Mouse (Mus musculus) MEL (cell line): Measurements from ENCODE around the gene Osmr. TPM values are rescaled to one million over a fixed set of nuclear protein-coding genes. Genes with fewer than 3 reads are reported as not detected.

ENCODE experiments used
- DNase-seq: peaks from one replicate; pipeline ENCODE4 v3.0.0; 2011; ENCODE audit warnings: low read depth, low spot score
- H3K27ac ChIP-seq: 2 replicates; pipeline ENCODE4 v1.5.1; 2012; ENCODE audit warnings: low read depth, mild to moderate bottlenecking, control low read depth, low read length, moderate library complexity; ENCODE audit not compliant: control insufficient read depth
- H3K27me3 ChIP-seq, 2 experiments: fragments of 150-350 bp in 1 of 2; sonication (generic) in 1 of 2; 2 replicates each; pipeline ENCODE4 v1.6.1; 2012; ENCODE audit warnings: low read length in 2 of 2, mild to moderate bottlenecking in 2 of 2, improper control_type of control experiment in 1 of 2, moderate library complexity in 1 of 2; ENCODE audit not compliant: insufficient read depth in 2 of 2, control insufficient read depth in 1 of 2
- H3K36me3 ChIP-seq, 2 experiments: 2 replicates each; pipeline ENCODE4 v1.6.1; 2012 to 2014; ENCODE audit warnings: low read length in 2 of 2, improper control_type of control experiment in 1 of 2, inconsistent platforms in 1 of 2, mild to moderate bottlenecking in 1 of 2; ENCODE audit not compliant: insufficient read depth in 2 of 2, control insufficient read depth in 1 of 2
- H3K4me1 ChIP-seq, 2 experiments: fragments of 150-350 bp in 1 of 2; sonication (generic) in 1 of 2; 2 replicates each; pipeline ENCODE4 v1.6.1; 2012; ENCODE audit warnings: low read length in 2 of 2, improper control_type of control experiment in 1 of 2, mild to moderate bottlenecking in 1 of 2; ENCODE audit not compliant: insufficient read depth in 2 of 2, control insufficient read depth in 1 of 2
- H3K4me3 ChIP-seq, 2 experiments: fragments of 150-350 bp in 1 of 2; sonication (generic) in 1 of 2; 2 replicates each; pipeline ENCODE4 v1.5.1; 2012; ENCODE audit warnings: low read depth in 2 of 2, low read length in 2 of 2, mild to moderate bottlenecking in 2 of 2, moderate library complexity in 2 of 2, control low read depth in 1 of 2, improper control_type of control experiment in 1 of 2; ENCODE audit not compliant: control insufficient read depth in 1 of 2, insufficient read depth in 1 of 2
- H3K79me2 ChIP-seq: 2 replicates; pipeline ENCODE4 v1.6.1; 2012; ENCODE audit warnings: mild to moderate bottlenecking, low read length, moderate library complexity; ENCODE audit not compliant: control insufficient read depth, poor library complexity, insufficient read depth
- H3K9ac ChIP-seq: 2 replicates; pipeline ENCODE4 v1.6.1; 2012; ENCODE audit warnings: low read depth, mild to moderate bottlenecking, control low read depth, low read length, moderate library complexity; ENCODE audit not compliant: control insufficient read depth, poor library complexity, severe bottlenecking
- H3K9me3 ChIP-seq: fragments of 150-350 bp; sonication (generic); replicated peaks from 2 replicates; pipeline ENCODE4 v1.6.1; 2012; ENCODE audit warnings: mild to moderate bottlenecking, low read length, improper control_type of control experiment, moderate library complexity; ENCODE audit not compliant: insufficient read depth
- BHLHE40 ChIP-seq: IDR thresholded peaks from 2 replicates; pipeline ENCODE4 v1.6.1; 2012; ENCODE audit warnings: low read depth, mild to moderate bottlenecking, inconsistent platforms, low read length, improper control_type of control experiment, borderline replicate concordance
- CHD1 ChIP-seq: IDR thresholded peaks from 2 replicates; pipeline ENCODE4 v1.6.1; 2012; ENCODE audit warnings: low read depth, mild to moderate bottlenecking, inconsistent platforms, low read length, improper control_type of control experiment
- CTCF ChIP-seq, 3 experiments: IDR thresholded peaks in 2 of 3; conservative IDR thresholded peaks in 1 of 3; 2 replicates each; pipeline ENCODE4 v1.5.1; 2011 to 2012; ENCODE audit warnings: low read length in 3 of 3, low read depth in 2 of 3, mild to moderate bottlenecking in 2 of 3, improper control_type of control experiment in 1 of 3, inconsistent platforms in 1 of 3, mixed read lengths in 1 of 3, moderate library complexity in 1 of 3; ENCODE audit not compliant: control insufficient read depth in 1 of 3, insufficient read depth in 1 of 3, poor library complexity in 1 of 3, severe bottlenecking in 1 of 3
- E2F4 ChIP-seq: IDR thresholded peaks from 2 replicates; pipeline ENCODE4 v1.6.1; 2011; ENCODE audit warnings: low read depth, low read length, improper control_type of control experiment, borderline replicate concordance
- ETS1 ChIP-seq: IDR thresholded peaks from 2 replicates; pipeline ENCODE4 v1.6.1; 2012; ENCODE audit warnings: low read depth, mild to moderate bottlenecking, inconsistent platforms, low read length, improper control_type of control experiment, moderate library complexity
- GABPA ChIP-seq: IDR thresholded peaks from 2 replicates; pipeline ENCODE4 v1.6.1; 2012; ENCODE audit warnings: low read depth, mild to moderate bottlenecking, inconsistent platforms, low read length, improper control_type of control experiment, moderate library complexity
- GATA1 ChIP-seq: IDR thresholded peaks from 2 replicates; pipeline ENCODE4 v1.6.1; 2011; ENCODE audit warnings: low read depth, low read length, improper control_type of control experiment
- HCFC1 ChIP-seq: IDR thresholded peaks from 2 replicates; pipeline ENCODE4 v1.6.1; 2012; ENCODE audit warnings: low read depth, mild to moderate bottlenecking, inconsistent platforms, low read length, improper control_type of control experiment, moderate library complexity
- JUND ChIP-seq: IDR thresholded peaks from 2 replicates; pipeline ENCODE4 v1.6.1; 2011; ENCODE audit warnings: low read depth, mild to moderate bottlenecking, improper control_type of control experiment, low read length
- MAX ChIP-seq: IDR thresholded peaks from 2 replicates; pipeline ENCODE4 v1.6.1; 2011; ENCODE audit warnings: low read length, improper control_type of control experiment
- MAZ ChIP-seq: IDR thresholded peaks from 2 replicates; pipeline ENCODE4 v1.6.1; 2012; ENCODE audit warnings: low read depth, mild to moderate bottlenecking, inconsistent platforms, low read length, improper control_type of control experiment
- MYC ChIP-seq: IDR thresholded peaks from 2 replicates; pipeline ENCODE4 v1.6.1; 2011; ENCODE audit warnings: low read depth, mild to moderate bottlenecking, low read length, improper control_type of control experiment, moderate library complexity
- NELFE ChIP-seq: IDR thresholded peaks from 2 replicates; pipeline ENCODE4 v1.6.1; 2011; ENCODE audit warnings: low read depth, low read length, improper control_type of control experiment
- NRF1 ChIP-seq: IDR thresholded peaks from 2 replicates; pipeline ENCODE4 v1.6.1; 2014; ENCODE audit warnings: low read depth, mild to moderate bottlenecking, inconsistent platforms, low read length, improper control_type of control experiment, moderate library complexity; ENCODE audit not compliant: poor library complexity, insufficient read depth, severe bottlenecking
- POLR2A ChIP-seq, 2 experiments: IDR thresholded peaks; 2 replicates each; pipeline ENCODE4 v1.6.1; 2011 to 2012; ENCODE audit warnings: low read length in 2 of 2, mild to moderate bottlenecking in 2 of 2, control low read depth in 1 of 2, improper control_type of control experiment in 1 of 2, low read depth in 1 of 2, moderate library complexity in 1 of 2; ENCODE audit not compliant: control insufficient read depth in 1 of 2, insufficient read depth in 1 of 2, poor library complexity in 1 of 2
- POLR2AphosphoS2 ChIP-seq: IDR thresholded peaks from 2 replicates; pipeline ENCODE4 v1.6.1; 2011; ENCODE audit warnings: low read length, improper control_type of control experiment
- POLR2AphosphoS5 ChIP-seq: IDR thresholded peaks from 2 replicates; pipeline ENCODE4 v1.6.1; 2012; ENCODE audit warnings: low read depth, borderline replicate concordance, mild to moderate bottlenecking, inconsistent platforms, low read length, moderate library complexity, mixed read lengths
- RAD21 ChIP-seq: IDR thresholded peaks from 2 replicates; pipeline ENCODE4 v1.6.1; 2011; ENCODE audit warnings: mild to moderate bottlenecking, low read depth, low read length, improper control_type of control experiment
- RCOR1 ChIP-seq: IDR thresholded peaks from 2 replicates; pipeline ENCODE4 v1.6.1; 2012; ENCODE audit warnings: low read depth, mild to moderate bottlenecking, inconsistent platforms, low read length, improper control_type of control experiment
- SMC3 ChIP-seq: IDR thresholded peaks from 2 replicates; pipeline ENCODE4 v1.6.1; 2011; ENCODE audit warnings: low read depth, low read length, improper control_type of control experiment
- TBP ChIP-seq: IDR thresholded peaks from 2 replicates; pipeline ENCODE4 v1.8.0; 2011; ENCODE audit warnings: low read depth, low read length, improper control_type of control experiment
- ZKSCAN1 ChIP-seq: IDR thresholded peaks from 2 replicates; pipeline ENCODE4 v1.6.1; 2012; ENCODE audit warnings: low read depth, mild to moderate bottlenecking, inconsistent platforms, low read length, improper control_type of control experiment, moderate library complexity
- polyA plus RNA-seq, 2 experiments: library from polyadenylated mRNA; stranded (reverse) in 1 of 2; unstranded in 1 of 2; fragments of >175 nt in 1 of 2; fragments of >200 nt in 1 of 2; gene quantifications; 2 replicates each; pipeline versions ENCODE4 v1.2.1 to v1.2.4; 2012; ENCODE audit warnings: low replicate concordance in 2 of 2, low read depth in 1 of 2; ENCODE audit not compliant: insufficient read length in 2 of 2, insufficient read depth in 1 of 2, missing spikeins in 1 of 2
- total RNA-seq: library from RNA; depleted of rRNA; stranded (reverse); fragments of 300-350 nt; gene quantifications from 2 replicates; pipeline ENCODE4 v1.2.3, GENCODE M21; 2012

Gene Osmr
- total and polyA plus RNA-seq, 3 experiments: not detected

GRCm38 (mm10) chr15:6882180-6882579, 7.4 kb upstream of the Osmr start:
- Histone ChIP-seq H3K36me3 (no peaks in the 10 kb centered on the region), H3K9me3 (no peaks in the 10 kb centered on the region), H3K4me3 (no peak overlapping the region), H3K79me2 (no peaks in the 10 kb centered on the region), H3K27ac (no peak overlapping the region), H3K27me3 (no peaks in the 10 kb centered on the region; a peak in 1 of 4 replicates), H3K9ac (no peak overlapping the region), H3K4me1 (no peaks in the 10 kb centered on the region)
- no peak for TF ChIP-seq GABPA
- TF ChIP-seq CTCF (IDR thresholded peaks at IDR 0.05 in 2 of 3, conservative IDR thresholded peaks at IDR 0.05 in 1 of 3; ENCODE audit: control insufficient read depth in 1 of 3, insufficient read depth in 1 of 3, low read depth in 2 of 3, low read length in 3 of 3, poor library complexity in 1 of 3, severe bottlenecking in 1 of 3): peak; percentile 11 to 64 (median 59); a peak in 4 of 6 replicates
- TF ChIP-seq BHLHE40: no peak
- TF ChIP-seq RAD21: peak; percentile 29
- TF ChIP-seq JUND: no peak
- peak; percentile 70 for TF ChIP-seq SMC3
- DNase-seq: peak; percentile 54

DNA sequence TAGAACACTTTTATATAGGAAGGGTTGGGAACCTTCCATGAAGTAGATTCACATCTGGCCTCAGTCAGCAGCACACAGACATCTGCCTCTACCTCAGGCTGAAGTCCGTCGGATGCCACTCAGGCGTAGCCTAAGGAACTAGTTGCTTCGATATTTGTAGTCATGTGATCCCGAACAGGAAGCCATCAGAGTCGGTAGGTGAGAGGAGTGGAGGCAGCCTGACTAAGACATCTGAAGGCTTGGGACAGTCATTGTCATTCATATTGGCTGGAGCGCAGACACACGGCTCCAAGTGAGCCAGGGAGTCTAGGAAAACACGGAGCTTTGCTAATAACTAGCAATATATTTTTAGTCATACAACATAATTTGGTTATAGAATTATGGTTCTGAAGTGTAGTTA, 6.4 kb upstream of the Osmr start:
- TF ChIP-seq POLR2A (IDR thresholded peaks at IDR 0.05; ENCODE audit: control insufficient read depth in 1 of 2, insufficient read depth in 1 of 2, low read depth in 1 of 2, low read length in 2 of 2, poor library complexity in 1 of 2) (no peak), POLR2AphosphoS5 (no peak), MAX (no peak), MAZ (no peak), ETS1 (no peak), E2F4 (no peak), POLR2AphosphoS2 (no peak), CHD1 (no peak), RCOR1 (no peak), NRF1 (no peak), BHLHE40 (no peak), MYC (no peak), CTCF (IDR thresholded peaks at IDR 0.05 in 2 of 3, conservative IDR thresholded peaks at IDR 0.05 in 1 of 3; ENCODE audit: control insufficient read depth in 1 of 3, insufficient read depth in 1 of 3, low read depth in 2 of 3, low read length in 3 of 3, poor library complexity in 1 of 3, severe bottlenecking in 1 of 3) (no peak), SMC3 (no peak), GATA1 (no peak), RAD21 (no peak), NELFE (no peak), ZKSCAN1 (no peak), TBP (no peak), HCFC1 (no peak)
- Histone ChIP-seq H3K4me1 (no peaks in the 10 kb centered on the region), H3K27me3 (no peaks in the 10 kb centered on the region; a peak in 1 of 4 replicates), H3K9ac (no peak overlapping the region), H3K79me2 (no peaks in the 10 kb centered on the region), H3K4me3 (no peak overlapping the region), H3K27ac (no peak overlapping the region), H3K9me3 (no peaks in the 10 kb centered on the region), H3K36me3 (no peaks in the 10 kb centered on the region)
- DNase-seq: no peak
